Mouse (Mus musculus): ENCODE measurements around the gene Zfp933. TPM values are rescaled to one million over a fixed set of nuclear protein-coding genes. Genes with fewer than 3 reads are reported as not detected.
"Not testable (repeated sequence)": the region's sequence is repeated elsewhere in the genome, so short reads cannot be mapped to it uniquely, and the experiment has no call there.

The Zfp933 gene
- 10 to 100 TPM; 10.2 to 11.5 (median 10.5) TPM for total RNA-seq (2022)

GRCm38 (mm10) chr4:147847614-147848583 is at the start of gene Zfp933:
Gene Zfp933, minus strand, starts transcription at chr4:147848366.
- peak; percentile 29 to 50 for DNase-seq (ENCODE audit: low spot score in 2 of 2)

- DNase-seq (ENCODE audit: low spot score in 2 of 2), result peak; percentile 54 to 64
Measured at GRCm38 (mm10) chr4:147897348-147897747, 49.2 kb upstream of the Zfp933 start.

- no peak for DNase-seq (ENCODE audit: low spot score in 2 of 2)
Measured at GRCm38 (mm10) chr4:147896411-147896810, 48.2 kb upstream of the Zfp933 start.

- no peak for DNase-seq (ENCODE audit: low spot score in 2 of 2)
Measured at GRCm38 (mm10) chr4:147895815-147896330, 47.7 kb upstream of the Zfp933 start.

GRCm38 (mm10) chr4:147890341-147890740 is 42.2 kb upstream of the Zfp933 start:
- DNase-seq (ENCODE audit: low spot score in 2 of 2), result no peak

- no peak for DNase-seq (ENCODE audit: low spot score in 2 of 2)
Measured at GRCm38 (mm10) chr4:147888237-147888636, 40.1 kb upstream of the Zfp933 start.

GRCm38 (mm10) chr4:147887277-147887676 is 39.1 kb upstream of the Zfp933 start:
- no peak for DNase-seq (ENCODE audit: low spot score in 2 of 2)

GRCm38 (mm10) chr4:147886158-147886557 is 38.0 kb upstream of the Zfp933 start:
- DNase-seq (ENCODE audit: low spot score in 2 of 2), result no peak

GRCm38 (mm10) chr4:147884138-147884537 is 36.0 kb upstream of the Zfp933 start:
- no peak for DNase-seq (ENCODE audit: low spot score in 2 of 2)

GRCm38 (mm10) chr4:147883041-147883440 is 34.9 kb upstream of the Zfp933 start:
- DNase-seq (ENCODE audit: low spot score in 2 of 2), result no peak

- no peak for DNase-seq (ENCODE audit: low spot score in 2 of 2)
Measured at GRCm38 (mm10) chr4:147881792-147882191, 33.6 kb upstream of the Zfp933 start.

GRCm38 (mm10) chr4:147879865-147880264 is 31.7 kb upstream of the Zfp933 start:
- DNase-seq (ENCODE audit: low spot score in 2 of 2), result no peak

- no peak for DNase-seq (ENCODE audit: low spot score in 2 of 2)
Measured at GRCm38 (mm10) chr4:147879456-147879855, 31.3 kb upstream of the Zfp933 start.

GRCm38 (mm10) chr4:147878537-147878936 is 30.4 kb upstream of the Zfp933 start:
- DNase-seq (ENCODE audit: low spot score in 2 of 2), result no peak

GRCm38 (mm10) chr4:147875852-147876575 is 27.8 kb upstream of the Zfp933 start:
- DNase-seq (ENCODE audit: low spot score in 2 of 2), result no peak

GRCm38 (mm10) chr4:147869238-147869637 is 21.1 kb upstream of the Zfp933 start:
- DNase-seq (ENCODE audit: low spot score in 2 of 2), result no peak

- DNase-seq (ENCODE audit: low spot score in 2 of 2), result peak; percentile 92 to 96
Measured at GRCm38 (mm10) chr4:147868450-147869031, 20.4 kb upstream of the Zfp933 start, which contains the start of the genes Miip and Fv1. Gene Miip, minus strand, starts transcription at chr4:147868816. Gene Fv1, plus strand, starts transcription at chr4:147868979.

- DNase-seq (ENCODE audit: low spot score in 2 of 2), result no peak
Measured at GRCm38 (mm10) chr4:147867563-147868449, 19.6 kb upstream of the Zfp933 start.

- not testable (repeated sequence) for DNase-seq (ENCODE audit: low spot score in 2 of 2)
Measured at GRCm38 (mm10) chr4:147866793-147867192, 18.6 kb upstream of the Zfp933 start.

GRCm38 (mm10) chr4:147866056-147866455 is 17.9 kb upstream of the Zfp933 start:
- no peak for DNase-seq (ENCODE audit: low spot score in 2 of 2)

Data from gastrocnemius, adult 8-10 months (tissue).